Mouse (Mus musculus): ENCODE results near the gene Tkt.

DNA sequence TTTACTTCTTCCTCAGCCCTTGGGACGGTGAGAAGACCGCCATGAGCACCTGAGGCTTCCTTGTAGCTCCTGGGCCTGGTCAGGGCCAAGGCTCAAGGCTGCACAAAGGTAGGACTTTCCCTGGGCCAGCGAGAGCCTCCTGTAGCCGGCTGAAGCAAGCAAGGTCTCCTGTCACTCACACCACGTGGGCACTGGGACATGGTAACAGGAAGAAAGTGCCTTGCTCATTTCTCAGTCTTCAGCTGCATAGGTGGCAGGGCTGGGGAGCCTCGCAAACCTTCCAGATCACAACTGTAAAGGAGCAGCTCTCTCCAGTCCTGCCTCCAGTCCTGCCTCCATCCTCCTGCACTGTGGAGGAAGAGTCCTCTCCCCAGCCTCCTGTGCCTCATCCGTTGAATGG, 27.6 kb downstream of the Tkt start:
- TF ChIP-seq CTCF (IDR thresholded peaks at IDR 0.05; ENCODE audit: insufficient read depth, low read length) (no peak), POLR2A (IDR thresholded peaks at IDR 0.05; ENCODE audit: borderline replicate concordance, extremely low read depth, low read depth, low read length) (no peak)

Measured in lung, adult 2 months (tissue).